Mouse (Mus musculus) cortical plate, adult 2 months (tissue): ENCODE measurements around the gene Msln.

Experiments
- CTCF ChIP-seq: fragments of 200-500 bp; IDR thresholded peaks from 2 replicates; pipeline ENCODE4 v1.5.1; 2011; ENCODE audit warnings: mild to moderate bottlenecking, control low read depth, low read length; ENCODE audit not compliant: insufficient read depth; ENCODE audit errors: extremely low read depth
- POLR2A ChIP-seq: fragments of 200-500 bp; IDR thresholded peaks from 2 replicates; pipeline ENCODE4 v1.6.1; 2011; ENCODE audit warnings: mild to moderate bottlenecking, low read length, control low read depth; ENCODE audit not compliant: insufficient read depth; ENCODE audit errors: extremely low read depth

GRCm38 (mm10) chr17:25732082-25732481 is 22.1 kb downstream of the Msln start:
- TF ChIP-seq CTCF (peak; percentile 91), POLR2A (no peak)
